In genomic region chr17:56126175-56126574, GRCm38 (mm10) we compare ENCODE assay signal across 20 mouse cellular contexts. TPM values are rescaled to one million over a fixed set of nuclear protein-coding genes. Genes with fewer than 3 reads are reported as not detected.
A peak's percentile ranks its signal among the peaks of the same experiment; 100 is the strongest.
DNase-seq lines count a peak whose midpoint lies in the region; ATAC-seq lines count a peak whose summit lies in the region.
"Had no signal": no experiment of that assay in that cellular context is flagged by ENCODE, and none has a peak within 500 bp of the region (broad histone marks: within the 10 kb centered on the region; RNA-seq: fewer than 3 reads in every experiment).

No protein-coding gene starts in this region.

- peak; percentile 14 for DNase-seq in adrenal gland, postnatal 14 days
- no peak for DNase-seq in adrenal gland, adult 8-10 months
- peak; percentile 40 for DNase-seq in cerebellum, adult 9-11 months
- DNase-seq in cerebellum, adult 18-20 months, result no peak
- DNase-seq: adrenal gland, postnatal 10 days; adrenal gland, postnatal 36 days; B cell, adult 2 months; cerebellum, adult 11 months; cerebellum, adult 8-10 months; cerebellum, postnatal 10 days; cerebellum, postnatal 25 days; forebrain, postnatal 0 days had no signal

- 0 out of 2 replicates have a peak, but pooled peaks have one; percentile 11 for ATAC-seq in erythroid progenitor cell, adult 5-6 weeks (replicated peaks; ENCODE audit: low FRiP score, poor library complexity, severe bottlenecking)
- ATAC-seq: activated CD4-positive, CD25-positive, alpha-beta regulatory T cell, adult 4 months; CD4-positive, CD25-positive, alpha-beta regulatory T cell, adult 4 months; forebrain, embryonic 13.5 days; forebrain, embryonic 15.5 days; forebrain, postnatal 0 days; Patski had no signal

RNA-seq across cellular contexts. Expression of gene Lrg1, which starts 4.4 kb away (rescaled TPM):
- total RNA-seq in adrenal gland, postnatal 14 days (2021), result 58.3 and 63.2 TPM in 2 replicates
- 10 to 100 TPM; 14.5 to 34.6 (median 16.4) TPM for total RNA-seq in adrenal gland, adult 8-10 months (2022)
- total RNA-seq in erythroid progenitor cell, adult 5-6 weeks (2015; ENCODE audit: low replicate concordance), result 1.7 and 8.6 TPM in 2 replicates
- total RNA-seq in erythroid progenitor cell, adult 5-6 weeks (2017; ENCODE audit: low replicate concordance), result 3.9 and 6.9 TPM in 2 replicates
- total RNA-seq: CH12.LX; forebrain, postnatal 0 days; G1E had no signal

RNA-seq across cellular contexts. Expression of gene Plin5, which starts 8.8 kb away (rescaled TPM):
- 91.4 and 109 TPM in 2 replicates for total RNA-seq in adrenal gland, postnatal 14 days (2021)
- 10 to 100 TPM; 20.4 to 32.6 (median 26.9) TPM for total RNA-seq in adrenal gland, adult 8-10 months (2022)
- not detected in 2 replicates for total RNA-seq in erythroid progenitor cell, adult 5-6 weeks (2015; ENCODE audit: low replicate concordance)
- total RNA-seq in erythroid progenitor cell, adult 5-6 weeks (2017; ENCODE audit: low replicate concordance), result not detected in 2 replicates
- total RNA-seq: CH12.LX, G1E had no signal

RNA-seq across cellular contexts. Expression of gene Sema6b, which starts 14.0 kb away (rescaled TPM):
- total RNA-seq in adrenal gland, postnatal 14 days (2021), result 11.9 and 15.2 TPM in 2 replicates
- 10 to 100 TPM in 2 of 4 experiments, 1 to 10 TPM in 2; 6.6 to 12.7 (median 10.9) TPM for total RNA-seq in adrenal gland, adult 8-10 months (2022)
- total RNA-seq in erythroid progenitor cell, adult 5-6 weeks (2015; ENCODE audit: low replicate concordance), result 1.4 TPM in 1 of 2 replicates, not detected in the other
- 0.83 TPM in 1 of 2 replicates, not detected in the other for total RNA-seq in erythroid progenitor cell, adult 5-6 weeks (2017; ENCODE audit: low replicate concordance)

RNA-seq across cellular contexts. Expression of gene Plin4, which starts 16.6 kb away (rescaled TPM):
- total RNA-seq in adrenal gland, postnatal 14 days (2021), result 76.6 and 87.5 TPM in 2 replicates
- total RNA-seq in adrenal gland, adult 8-10 months (2022), result 100 to 1,000 TPM in 1 of 4 experiments, 10 to 100 TPM in 3; 45.4 to 191 (median 87.0) TPM
- not detected in 2 replicates for total RNA-seq in erythroid progenitor cell, adult 5-6 weeks (2015; ENCODE audit: low replicate concordance)
- total RNA-seq in erythroid progenitor cell, adult 5-6 weeks (2017; ENCODE audit: low replicate concordance), result not detected in 2 replicates

RNA-seq across cellular contexts. Expression of gene Tnfaip8l1, which starts 36.1 kb away (rescaled TPM):
- 8.2 and 8.6 TPM in 2 replicates for total RNA-seq in adrenal gland, postnatal 14 days (2021)
- total RNA-seq in adrenal gland, adult 8-10 months (2022), result 1 to 10 TPM; 2.2 to 4.2 (median 3.8) TPM
- total RNA-seq in erythroid progenitor cell, adult 5-6 weeks (2015; ENCODE audit: low replicate concordance), result 1.3 and 1.4 TPM in 2 replicates
- 0.26 and 1.6 TPM in 2 replicates for total RNA-seq in erythroid progenitor cell, adult 5-6 weeks (2017; ENCODE audit: low replicate concordance)

Comparison
In these comparisons a context has a peak if more than half of its experiments do, and no peak if none do; other contexts are left out.
1. DNase-seq: peak in adrenal gland, postnatal 14 days (single experiment) and cerebellum, adult 9-11 months (single experiment); none in adrenal gland, adult 8-10 months (single experiment) and cerebellum, adult 18-20 months (0 of 2).
2. RNA of gene Plin5, which starts 8.8 kb away (total RNA-seq): 91.4 to 109 TPM in adrenal gland, postnatal 14 days and 20.4 to 32.6 TPM in adrenal gland, adult 8-10 months; not detected in erythroid progenitor cell, adult 5-6 weeks; every median in the first group is over 10 times any median in the second.